Mouse (Mus musculus): ENCODE results near the gene Tlcd1. TPM values are rescaled to one million over a fixed set of nuclear protein-coding genes. Genes with fewer than 3 reads are reported as not detected.
"Not testable (repeated sequence)": the region's sequence is repeated elsewhere in the genome, so short reads cannot be mapped to it uniquely, and the experiment has no call there.

The Tlcd1 gene
- polyA plus RNA-seq (2012; rRNA removed) (47.4 and 69.6 TPM in 2 replicates), polyA plus RNA-seq (2014; fragmentation: Nextera tagmentation; extraction: Ambion mirVana) (44.9 and 50.5 TPM in 2 replicates)

GRCm38 (mm10) chr11:78176402-78176862 is at the start of gene Tlcd1, which contains the start of gene Nek8:
TSS of gene Tlcd1 (plus strand) at chr11:78176711.
TSS of gene Nek8 (minus strand) at chr11:78176675.
- Histone ChIP-seq H3K4me1 (replicated peaks; ENCODE audit: control insufficient read depth in 2 of 2, insufficient read depth in 2 of 2, low read length in 1 of 2) (peaks cover 16 to 26% of the 10 kb centered on the region in 2 experiments), H3K27ac (peak within 1 kb of the TSS; percentile 96), H3K27me3 (ENCODE audit: control insufficient read depth, insufficient read depth, low read length) (no peaks in the 10 kb centered on the region), H3K36me3 (replicated peaks; ENCODE audit: control insufficient read depth, insufficient read depth, low read depth) (peaks cover 23% of the 10 kb centered on the region), H3K4me3 (ENCODE audit: insufficient read depth in 1 of 2, low read depth in 2 of 2, low read length in 2 of 2) (peak within 1 kb of the TSS; percentile 86 to 90), H3K9me3 (ENCODE audit: control insufficient read depth, low read length) (no peaks in the 10 kb centered on the region), H3K4me2 (ENCODE audit: low read depth) (peak within 1 kb of the TSS; percentile 99), H3K9ac (replicated peaks) (peak within 1 kb of the TSS; percentile 99)
- under 1% methylated on average over 32 of the region's 32 CpGs for WGBS (ENCODE audit: insufficient replicate concordance)
- peak; percentile 58; the same call in 1 of the 2 replicates for ATAC-seq (ENCODE audit: insufficient read depth)
- peak; percentile 80 to 93 (median 87) for DNase-seq (ENCODE audit: low read depth in 3 of 3, low spot score in 3 of 3)
- TF ChIP-seq EP300 (IDR thresholded peaks at IDR 0.05; ENCODE audit: low read depth) (no peak; the same call in 1 of the 2 replicates), CTCF (IDR thresholded peaks at IDR 0.05; ENCODE audit: low read depth) (no peak)

DNA sequence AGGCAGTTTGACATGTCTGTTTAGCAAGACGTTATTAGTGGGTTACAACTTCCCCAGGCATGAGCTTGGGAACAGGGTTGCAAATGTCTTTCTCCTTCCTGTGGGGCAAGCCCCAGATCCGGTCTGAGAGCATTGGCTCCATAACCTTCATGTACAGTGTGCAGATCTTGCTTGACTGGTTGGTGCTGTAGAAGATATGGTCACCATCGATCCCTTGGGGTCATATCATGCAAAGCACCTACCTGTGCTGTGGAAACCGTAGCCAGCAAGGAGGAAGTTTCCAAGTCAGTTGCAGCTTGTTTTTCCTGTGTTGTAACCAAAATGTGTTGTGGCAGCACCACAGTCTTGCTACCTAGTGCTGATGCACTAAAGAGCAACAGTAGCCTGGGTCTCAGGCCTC is 49.8 kb upstream of the Tlcd1 start:
- Histone ChIP-seq H3K4me2 (ENCODE audit: low read depth) (no peak overlapping the region), H3K9ac (replicated peaks) (no peak overlapping the region), H3K4me3 (ENCODE audit: insufficient read depth in 1 of 2, low read depth in 2 of 2, low read length in 2 of 2) (no peak overlapping the region), H3K36me3 (replicated peaks; ENCODE audit: control insufficient read depth, insufficient read depth, low read depth) (no peaks in the 10 kb centered on the region), H3K4me1 (replicated peaks; ENCODE audit: control insufficient read depth in 2 of 2, insufficient read depth in 2 of 2, low read length in 1 of 2) (peaks cover 20 to 34% of the 10 kb centered on the region in 2 experiments), H3K27me3 (ENCODE audit: control insufficient read depth, insufficient read depth, low read length) (no peaks in the 10 kb centered on the region), H3K9me3 (ENCODE audit: control insufficient read depth, low read length) (no peaks in the 10 kb centered on the region), H3K27ac (no peak overlapping the region)
- DNase-seq (ENCODE audit: low read depth in 3 of 3, low spot score in 3 of 3) = no peak
- ATAC-seq (ENCODE audit: insufficient read depth) = no peak
- TF ChIP-seq EP300 (IDR thresholded peaks at IDR 0.05; ENCODE audit: low read depth) (no peak), CTCF (IDR thresholded peaks at IDR 0.05; ENCODE audit: low read depth) (no peak)
- WGBS (ENCODE audit: insufficient replicate concordance) = 33% methylated on average over 4 of the region's 4 CpGs

- no peak for TF ChIP-seq CTCF (IDR thresholded peaks at IDR 0.05; ENCODE audit: low read depth)
- TF ChIP-seq EP300 (IDR thresholded peaks at IDR 0.05; ENCODE audit: low read depth) = no peak
- Histone ChIP-seq H3K4me3 (ENCODE audit: insufficient read depth in 1 of 2, low read depth in 2 of 2, low read length in 2 of 2) (no peak overlapping the region), H3K4me2 (ENCODE audit: low read depth) (no peak overlapping the region), H3K4me1 (replicated peaks; ENCODE audit: control insufficient read depth in 2 of 2, insufficient read depth in 2 of 2, low read length in 1 of 2) (peaks cover 28 to 44% of the 10 kb centered on the region in 2 experiments), H3K27me3 (ENCODE audit: control insufficient read depth, insufficient read depth, low read length) (no peaks in the 10 kb centered on the region), H3K9me3 (ENCODE audit: control insufficient read depth, low read length) (no peaks in the 10 kb centered on the region), H3K36me3 (replicated peaks; ENCODE audit: control insufficient read depth, insufficient read depth, low read depth) (no peaks in the 10 kb centered on the region), H3K9ac (replicated peaks) (no peak overlapping the region), H3K27ac (no peak overlapping the region)
- no peak for DNase-seq (ENCODE audit: low read depth in 3 of 3, low spot score in 3 of 3)
- WGBS (ENCODE audit: insufficient replicate concordance) = 61% methylated on average over 8 of the region's 8 CpGs
- no peak for ATAC-seq (ENCODE audit: insufficient read depth)
These were observed 47.1 kb upstream of the Tlcd1 start for GRCm38 (mm10) chr11:78129458-78129857.

DNA sequence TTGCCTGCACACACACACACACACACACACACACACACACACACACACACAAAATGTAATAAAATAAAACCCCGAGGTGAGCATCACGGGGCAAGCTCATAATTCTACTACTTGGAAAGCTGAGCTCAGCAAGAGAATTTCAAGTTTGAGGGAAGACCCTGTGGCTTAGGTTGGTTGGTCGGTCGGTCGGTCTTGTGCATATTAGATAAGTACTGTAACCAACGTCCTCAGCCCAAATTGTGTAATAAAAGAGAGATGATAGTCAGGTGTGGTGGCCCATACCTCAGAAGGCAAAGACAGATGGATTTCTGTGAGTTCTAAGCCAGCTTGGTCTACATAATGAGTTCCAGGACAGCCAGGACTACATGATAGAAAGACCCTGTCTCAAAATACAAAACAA is 42.6 kb upstream of the Tlcd1 start:
- H3K27me3 ChIP-seq (ENCODE audit: control insufficient read depth, insufficient read depth, low read length) = no peaks in the 10 kb centered on the region
- 21% methylated on average over 6 of the region's 6 CpGs for WGBS (ENCODE audit: insufficient replicate concordance)
- H3K9ac ChIP-seq (replicated peaks) = no peak overlapping the region
- no peaks in the 10 kb centered on the region for H3K9me3 ChIP-seq (ENCODE audit: control insufficient read depth, low read length)
- H3K36me3 ChIP-seq (replicated peaks; ENCODE audit: control insufficient read depth, insufficient read depth, low read depth) = no peaks in the 10 kb centered on the region
- peak overlapping the region; percentile 27 for H3K27ac ChIP-seq
- peaks cover 21 to 41% of the 10 kb centered on the region in 2 experiments for H3K4me1 ChIP-seq (replicated peaks; ENCODE audit: control insufficient read depth in 2 of 2, insufficient read depth in 2 of 2, low read length in 1 of 2)
- 0 out of 2 replicates have a peak overlapping the region, but pooled peaks have one; percentile 15 for H3K4me2 ChIP-seq (ENCODE audit: low read depth)
- TF ChIP-seq EP300 (IDR thresholded peaks at IDR 0.05; ENCODE audit: low read depth) = no peak
- no peak for TF ChIP-seq CTCF (IDR thresholded peaks at IDR 0.05; ENCODE audit: low read depth)
- peak; percentile 35; the same call in 1 of the 2 replicates for ATAC-seq (ENCODE audit: insufficient read depth)
- DNase-seq (ENCODE audit: low read depth in 3 of 3, low spot score in 3 of 3) = no peak
- no peak overlapping the region for H3K4me3 ChIP-seq (ENCODE audit: insufficient read depth in 1 of 2, low read depth in 2 of 2, low read length in 2 of 2)

DNA sequence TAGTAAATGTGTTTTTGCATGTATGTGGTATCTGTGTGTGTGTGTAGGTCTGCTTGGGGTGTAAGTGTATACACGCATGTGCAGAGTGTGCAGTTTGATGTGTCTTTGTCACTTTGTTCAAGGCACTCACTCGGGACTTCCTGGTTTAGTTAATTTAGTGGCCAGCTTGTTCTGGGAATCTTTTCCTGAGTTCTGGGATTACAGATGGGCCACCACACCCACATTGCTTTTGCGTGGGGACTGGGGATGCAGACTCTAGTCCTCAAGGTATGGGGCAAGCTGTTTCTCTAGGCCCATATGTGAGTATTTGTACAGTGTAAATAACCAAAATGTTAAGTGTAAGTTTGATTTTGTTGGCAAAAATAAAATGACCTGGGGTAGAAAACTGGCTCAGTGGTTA is 42.2 kb upstream of the Tlcd1 start:
- ATAC-seq (ENCODE audit: insufficient read depth) = no peak
- no peaks in the 10 kb centered on the region for H3K9me3 ChIP-seq (ENCODE audit: control insufficient read depth, low read length)
- no peak overlapping the region for H3K4me3 ChIP-seq (ENCODE audit: insufficient read depth in 1 of 2, low read depth in 2 of 2, low read length in 2 of 2)
- H3K9ac ChIP-seq (replicated peaks) = no peak overlapping the region
- peak overlapping the region; percentile 27 for H3K27ac ChIP-seq
- WGBS (ENCODE audit: insufficient replicate concordance) = 49% methylated on average over 3 of the region's 3 CpGs
- no peaks in the 10 kb centered on the region for H3K36me3 ChIP-seq (replicated peaks; ENCODE audit: control insufficient read depth, insufficient read depth, low read depth)
- H3K27me3 ChIP-seq (ENCODE audit: control insufficient read depth, insufficient read depth, low read length) = no peaks in the 10 kb centered on the region
- no peak for TF ChIP-seq EP300 (IDR thresholded peaks at IDR 0.05; ENCODE audit: low read depth)
- no peak for TF ChIP-seq CTCF (IDR thresholded peaks at IDR 0.05; ENCODE audit: low read depth)
- DNase-seq (ENCODE audit: low read depth in 3 of 3, low spot score in 3 of 3) = no peak
- no peak overlapping the region for H3K4me2 ChIP-seq (ENCODE audit: low read depth)
- H3K4me1 ChIP-seq (replicated peaks; ENCODE audit: control insufficient read depth in 2 of 2, insufficient read depth in 2 of 2, low read length in 1 of 2) = peaks cover 23 to 43% of the 10 kb centered on the region in 2 experiments

DNA sequence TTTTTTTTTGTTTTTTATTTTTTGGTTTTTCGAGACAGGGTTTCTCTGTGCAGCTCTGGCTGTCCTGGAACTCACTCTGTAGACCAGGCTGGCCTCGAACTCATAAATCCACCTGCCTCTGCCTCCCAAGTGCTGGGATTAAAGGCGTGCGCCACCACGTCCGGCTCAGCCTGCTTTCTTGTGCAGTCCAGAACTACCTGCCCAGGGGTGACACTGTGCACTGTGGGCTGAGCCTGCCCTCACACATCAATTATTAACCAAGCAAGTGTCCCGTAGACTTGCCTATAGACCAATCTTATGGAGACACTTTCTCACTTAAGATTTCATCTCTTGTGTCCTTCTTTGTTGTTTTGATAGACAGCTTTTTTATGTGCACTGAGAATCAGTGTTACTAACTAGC is 41.2 kb upstream of the Tlcd1 start:
- ATAC-seq (ENCODE audit: insufficient read depth); H3K27me3 ChIP-seq (ENCODE audit: control insufficient read depth, insufficient read depth, low read length); H3K36me3 ChIP-seq (replicated peaks; ENCODE audit: control insufficient read depth, insufficient read depth, low read depth); H3K4me2 ChIP-seq (ENCODE audit: low read depth); DNase-seq (ENCODE audit: low read depth in 3 of 3, low spot score in 3 of 3); H3K9ac ChIP-seq (replicated peaks); H3K27ac ChIP-seq; H3K9me3 ChIP-seq (ENCODE audit: control insufficient read depth, low read length); H3K4me3 ChIP-seq (ENCODE audit: insufficient read depth in 1 of 2, low read depth in 2 of 2, low read length in 2 of 2): not testable (repeated sequence)
- peaks cover 23 to 45% of the 10 kb centered on the region in 2 experiments for H3K4me1 ChIP-seq (replicated peaks; ENCODE audit: control insufficient read depth in 2 of 2, insufficient read depth in 2 of 2, low read length in 1 of 2)
- WGBS (ENCODE audit: insufficient replicate concordance) = 66% methylated on average over 7 of the region's 7 CpGs

Data from liver, embryonic 14.5 days (tissue).